Mouse (Mus musculus) heart, postnatal 14 days (tissue): ENCODE data around the gene Trim46. TPM values are rescaled to one million over a fixed set of nuclear protein-coding genes. Genes with fewer than 3 reads are reported as not detected.

Experiments
- DNase-seq, 2 experiments: peaks; one replicate each; pipeline ENCODE4 v3.0.0; 2021 to 2022
- intact Hi-C: fragments of 180-260 bp; cut with DNase I; formaldehyde crosslinking; loops from one replicate; pipeline ENCODE4 v1.15.1; 2025
- microRNA-seq, 2 experiments: library from miRNA; unstranded; fragments of <30 nt; microRNA quantifications; one replicate each; pipeline ENCODE4 v1.2.0; 2021 to 2022
- total RNA-seq, 2 experiments: library from RNA; stranded (reverse); gene quantifications; 2 replicates each; pipeline ENCODE4 v1.2.3; 2021

Trim46 gene
- total RNA-seq, 2 experiments from 2014 or later, result 0.68 to 0.76 TPM

GRCm38 (mm10) chr3:89187690-89188477, 58.2 kb downstream of the Trim46 start:
- intact Hi-C loops, result no loop called here
- no peak for DNase-seq

GRCm38 (mm10) chr3:89187197-89187596, 58.9 kb downstream of the Trim46 start:
- intact Hi-C loops, result no loop called here
- no peak for DNase-seq

Small RNA genes within 50 kb of the gene (microRNA-seq; reads per million reads assigned to microRNA genes)
- 173 to 10,303 reads per million in 2 experiments for gene Mir92b

Other genes starting within 250 kb of the Trim46 start
- 10 to 100 TPM; 16.0 to 17.7 TPM for gene Rusc1, start 153.0 kb downstream of the Trim46 start, total RNA-seq
- not detected for gene Gm43738, start 145.2 kb downstream of the Trim46 start, total RNA-seq
- 10 to 100 TPM; 19.7 to 23.5 TPM for gene Fdps, start 144.3 kb downstream of the Trim46 start, total RNA-seq
- gene Pklr, start 110.2 kb downstream of the Trim46 start, total RNA-seq, result not detected
- under 1 TPM; 0.49 to 0.60 TPM for gene Hcn3, start 86.1 kb downstream of the Trim46 start, total RNA-seq
- gene Clk2, start 81.5 kb downstream of the Trim46 start, total RNA-seq, result 10 to 100 TPM; 23.3 to 23.6 TPM
- 10 to 100 TPM; 47.2 to 48.7 TPM for gene Scamp3, start 68.8 kb downstream of the Trim46 start, total RNA-seq
- gene Fam189b, start 63.2 kb downstream of the Trim46 start, total RNA-seq, result 1 to 10 TPM; 7.1 to 7.6 TPM
- gene Gba, start 43.4 kb downstream of the Trim46 start, total RNA-seq, result 10 to 100 TPM; 22.1 to 23.9 TPM
- 10 to 100 TPM; 12.7 to 17.1 TPM for gene Thbs3, start 31.1 kb downstream of the Trim46 start, total RNA-seq
- gene Mtx1, start 19.2 kb downstream of the Trim46 start, total RNA-seq, result 10 to 100 TPM; 64.8 to 69.8 TPM
- under 1 TPM; 0.22 to 0.98 TPM for gene Muc1, start 17.3 kb downstream of the Trim46 start, total RNA-seq
- gene Krtcap2, start 343 bp downstream of the Trim46 start, total RNA-seq, result 10 to 100 TPM; 71.9 to 72.8 TPM
- gene Dpm3, start 13.0 kb upstream of the Trim46 start, total RNA-seq, result 10 to 100 TPM; 47.6 to 58.7 TPM
- 10 to 100 TPM; 20.6 to 22.7 TPM for gene Slc50a1, start 24.3 kb upstream of the Trim46 start, total RNA-seq
- gene Efna1, start 34.8 kb upstream of the Trim46 start, total RNA-seq, result 10 to 100 TPM; 32.4 to 34.0 TPM
- not detected for gene Efna3, start 76.7 kb upstream of the Trim46 start, total RNA-seq
- gene Efna4, start 91.7 kb upstream of the Trim46 start, total RNA-seq, result under 1 TPM; 0.49 to 0.74 TPM
- gene Adam15, start 103.7 kb upstream of the Trim46 start, total RNA-seq, result 10 to 100 TPM; 80.4 to 100.0 TPM
- not detected for gene Dcst2, start 115.7 kb upstream of the Trim46 start, total RNA-seq
- gene Dcst1, start 118.9 kb upstream of the Trim46 start, total RNA-seq, result under 1 TPM; 0.22 to 0.48 TPM
- gene Zbtb7b, start 148.5 kb upstream of the Trim46 start, total RNA-seq, result 10 to 100 TPM; 18.4 to 27.3 TPM
- under 1 TPM in 1 of 2 experiments, not detected in 1; 0.98 TPM for gene Lenep, start 156.5 kb upstream of the Trim46 start, total RNA-seq
- 10 to 100 TPM; 44.7 to 46.1 TPM for gene Flad1, start 165.6 kb upstream of the Trim46 start, total RNA-seq
- 10 to 100 TPM in 1 of 2 experiments, 1 to 10 TPM in 1; 7.9 to 14.4 TPM for gene Cks1b, start 172.1 kb upstream of the Trim46 start, total RNA-seq
- gene Shc1, start 172.1 kb upstream of the Trim46 start, total RNA-seq, result 10 to 100 TPM; 45.0 to 47.5 TPM
- 10 to 100 TPM; 16.5 to 19.9 TPM for gene Pygo2, start 183.9 kb upstream of the Trim46 start, total RNA-seq
- gene Pbxip1, start 190.4 kb upstream of the Trim46 start, total RNA-seq, result 10 to 100 TPM; 51.9 to 53.1 TPM
- 1 to 10 TPM; 8.8 to 9.2 TPM for gene Pmvk, start 208.2 kb upstream of the Trim46 start, total RNA-seq